Comparison of ENCODE assay signal across 9 mouse cellular contexts in the genomic region with DNA sequence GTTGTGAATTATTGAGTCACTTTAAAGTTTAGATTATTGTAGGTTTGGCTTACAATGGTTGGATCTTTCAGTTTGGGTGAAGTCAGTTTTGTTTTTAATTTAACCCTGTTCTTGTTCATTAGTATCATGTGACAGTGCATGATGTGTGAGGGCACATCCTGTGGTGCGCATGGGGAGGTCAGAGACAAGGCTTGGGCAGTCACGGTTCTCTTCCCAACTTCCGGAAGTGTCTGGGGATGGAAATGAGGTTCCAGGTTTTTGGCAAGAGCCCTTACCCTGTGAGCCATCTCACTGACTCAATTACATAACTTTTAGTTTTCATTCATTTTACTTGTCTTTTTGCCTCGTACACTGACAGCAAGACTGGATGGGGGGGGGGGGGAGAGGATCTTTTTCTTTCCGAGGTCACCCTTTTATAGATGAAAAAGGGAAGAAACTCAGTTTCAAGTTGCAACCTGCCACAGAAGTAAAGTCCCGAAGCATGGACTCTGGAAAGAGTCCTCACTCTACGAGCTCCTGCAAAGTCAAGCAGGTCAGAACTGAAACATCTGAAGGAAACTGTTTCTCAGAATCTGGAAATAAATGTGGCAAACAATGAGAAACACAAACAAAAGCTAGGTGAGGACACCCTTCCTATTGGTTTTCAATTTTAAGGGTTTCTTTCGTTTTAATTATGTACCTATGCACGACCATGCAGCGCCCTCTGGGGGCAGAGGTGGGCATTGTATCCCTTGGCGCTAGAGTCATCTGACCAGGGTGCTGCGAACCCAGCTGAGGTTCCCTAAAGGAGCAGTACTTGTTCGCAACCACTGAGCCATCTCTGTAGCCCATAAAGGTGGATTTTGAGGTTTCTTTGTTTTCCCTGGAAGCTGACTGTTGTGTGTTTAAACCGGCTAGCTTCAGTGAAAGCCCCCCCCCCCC. TPM values are rescaled to one million over a fixed set of nuclear protein-coding genes. Genes with fewer than 3 reads are reported as not detected.
A peak's percentile ranks its signal among the peaks of the same experiment; 100 is the strongest.
DNase-seq lines count a peak whose midpoint lies in the region; ATAC-seq and TF ChIP-seq lines count a peak whose summit lies in the region.
"Had no signal": no experiment of that assay in that cellular context is flagged by ENCODE, and none has a peak within 500 bp of the region (broad histone marks: within the 10 kb centered on the region; RNA-seq: fewer than 3 reads in every experiment).

No protein-coding gene starts in this region.

- no peaks in the 10 kb centered on the region for H3K27me3 ChIP-seq in midbrain, embryonic 11.5 days (ENCODE audit: control insufficient read depth, insufficient read depth, low read length)
- H3K27me3 ChIP-seq in midbrain, embryonic 13.5 days = no peaks in the 10 kb centered on the region

- peak; percentile 39; the same call in 1 of the 2 replicates for TF ChIP-seq CTCF in brain, embryonic 14.5 days (IDR thresholded peaks at IDR 0.05; ENCODE audit: borderline replicate concordance, extremely low read depth, insufficient read depth, insufficient read length)

- H3K27ac ChIP-seq in midbrain, embryonic 11.5 days (ENCODE audit: low read depth, low read length) = no peak overlapping the region
- no peak overlapping the region for H3K27ac ChIP-seq in midbrain, embryonic 13.5 days

- TF ChIP-seq POLR2A in brain, embryonic 14.5 days (IDR thresholded peaks at IDR 0.05; ENCODE audit: borderline replicate concordance, extremely low read depth, insufficient read depth, insufficient read length, poor library complexity, severe bottlenecking) = no peak

- no peaks in the 10 kb centered on the region for H3K9me3 ChIP-seq in midbrain, embryonic 11.5 days (ENCODE audit: control insufficient read depth, low read length)
- H3K9me3 ChIP-seq in midbrain, embryonic 13.5 days = no peaks in the 10 kb centered on the region

- DNase-seq in cerebellum, adult 9-10 months = peak; percentile 3
- peak; percentile 89 for DNase-seq in midbrain, embryonic 11.5 days (ENCODE audit: low spot score, missing footprints)
- DNase-seq in brain, embryonic 14.5 days (ENCODE audit: low read depth) = no peak
- peak; percentile 43 for DNase-seq in kidney, postnatal 10 days
- DNase-seq in mesoderm, embryonic 11.5 days (ENCODE audit: low read depth, low spot score) = peak; percentile 39
- DNase-seq in neural tube, embryonic 10.5 days (ENCODE audit: extremely low spot score, low spot score) = no peak

- H3K4me1 ChIP-seq in midbrain, embryonic 11.5 days (ENCODE audit: control insufficient read depth, insufficient read depth, low read length) = no peaks in the 10 kb centered on the region
- H3K4me1 ChIP-seq in midbrain, embryonic 13.5 days (replicated peaks) = peaks cover 6% of the 10 kb centered on the region

- no peak overlapping the region for H3K4me3 ChIP-seq in midbrain, embryonic 11.5 days (ENCODE audit: low read depth, low read length)
- no peak overlapping the region for H3K4me3 ChIP-seq in midbrain, embryonic 13.5 days (replicated peaks)
- H3K4me3 ChIP-seq: myocyte had no signal

- H3K4me2 ChIP-seq in midbrain, embryonic 11.5 days = no peak overlapping the region
- no peak overlapping the region for H3K4me2 ChIP-seq in midbrain, embryonic 13.5 days (replicated peaks)

- no peak for ATAC-seq in cerebellum, adult (ENCODE audit: insufficient number of reproducible peaks, low FRiP score, low TSS enrichment)
- ATAC-seq in midbrain, embryonic 11.5 days (ENCODE audit: low FRiP score) = no peak
- ATAC-seq in midbrain, embryonic 13.5 days = no peak

- H3K36me3 ChIP-seq in midbrain, embryonic 11.5 days (ENCODE audit: control insufficient read depth, insufficient read depth, low read length) = no peaks in the 10 kb centered on the region
- H3K36me3 ChIP-seq in midbrain, embryonic 13.5 days = no peaks in the 10 kb centered on the region

- H3K9ac ChIP-seq in midbrain, embryonic 11.5 days (ENCODE audit: low read length) = no peak overlapping the region
- no peak overlapping the region for H3K9ac ChIP-seq in midbrain, embryonic 13.5 days (replicated peaks)

- WGBS in midbrain, embryonic 11.5 days = 69% methylated on average over 14 of the region's 14 CpGs
- 72% methylated on average over 14 of the region's 14 CpGs for WGBS in midbrain, embryonic 13.5 days

RNA-seq across cellular contexts. Expression of a gene that starts 53.9 kb away (rescaled TPM):
- 5.0 and 5.2 TPM in 2 replicates for polyA plus RNA-seq in midbrain, embryonic 11.5 days (2014; fragmentation: Nextera tagmentation; extraction: Ambion mirVana)
- 1.8 and 2.7 TPM in 2 replicates for polyA plus RNA-seq in midbrain, embryonic 13.5 days (2015; fragmentation: Nextera tagmentation; extraction: Ambion mirVana)
- 8.5 and 9.6 TPM in 2 replicates for polyA plus RNA-seq in brain, embryonic 14.5 days (2012; rRNA removed)

Comparison
In these comparisons a context has a peak if more than half of its experiments do, and no peak if none do; other contexts are left out.
1. DNase-seq: peak in cerebellum, adult 9-10 months (single experiment), midbrain, embryonic 11.5 days (single experiment), kidney, postnatal 10 days (single experiment) and mesoderm, embryonic 11.5 days (single experiment); none in brain, embryonic 14.5 days (single experiment) and neural tube, embryonic 10.5 days (single experiment).